Mouse (Mus musculus) forebrain, postnatal 0 days (tissue): ENCODE data around the gene Tmem39b. TPM values are rescaled to one million over a fixed set of nuclear protein-coding genes. Genes with fewer than 3 reads are reported as not detected.

Experiments used
- ATAC-seq: fragments of 200-750 bp; cut with Nextera tagmentation; 2 replicates; pipeline ENCODE4 v1.8.0; 2017; ENCODE audit warnings: mild to moderate bottlenecking, moderate library complexity
- DNase-seq: peaks from one replicate; pipeline ENCODE4 v3.0.0-alpha.2; 2015
- H3K27ac ChIP-seq: fragments of 300-500 bp; sonication (generic); 2 replicates; pipeline ENCODE4 v1.5.1; 2014; ENCODE audit warnings: low read depth, mild to moderate bottlenecking, antibody characterized with exemption, low read length, moderate library complexity, mixed read lengths
- H3K27me3 ChIP-seq: fragments of 300-500 bp; sonication (generic); 2 replicates; pipeline ENCODE4 v1.6.1; 2014; ENCODE audit warnings: mild to moderate bottlenecking, low read length, mixed read lengths; ENCODE audit not compliant: insufficient read depth
- H3K36me3 ChIP-seq: fragments of 300-500 bp; sonication (generic); 2 replicates; pipeline ENCODE4 v1.6.1; 2014; ENCODE audit warnings: mild to moderate bottlenecking, moderate library complexity; ENCODE audit not compliant: insufficient read depth
- H3K4me1 ChIP-seq: fragments of 300-500 bp; sonication (generic); 2 replicates; pipeline ENCODE4 v1.6.1; 2014; ENCODE audit warnings: antibody characterized with exemption; ENCODE audit not compliant: insufficient read depth
- H3K4me2 ChIP-seq: fragments of 300-500 bp; sonication (generic); 2 replicates; pipeline ENCODE4 v1.6.1; 2014; ENCODE audit warnings: low read depth, mild to moderate bottlenecking, moderate library complexity
- H3K4me3 ChIP-seq: fragments of 300-500 bp; sonication (generic); 2 replicates; pipeline ENCODE4 v1.5.1; 2014; ENCODE audit warnings: low read depth, low read length, mixed read lengths
- H3K9ac ChIP-seq: fragments of 300-500 bp; sonication (generic); 2 replicates; pipeline ENCODE4 v1.6.1; 2014; ENCODE audit warnings: mild to moderate bottlenecking
- H3K9me3 ChIP-seq: fragments of 300-500 bp; sonication (generic); 2 replicates; pipeline ENCODE4 v1.6.1; 2016; ENCODE audit warnings: low read length
- CTCF ChIP-seq: sonication (generic); IDR thresholded peaks from 2 replicates; pipeline ENCODE4 v1.5.1; 2016; ENCODE audit warnings: antibody characterized with exemption, control low read depth, low read depth
- WGBS: fragments of 180-500 bp; shearing (Covaris S2); extraction: QIAGEN DNeasy Blood & Tissue Kit; methylation state at CpG from one replicate; pipeline ENCODE4 v1.1.7; 2014; 5-methylcytosine and 5-hydroxymethylcytosine counted together
- microRNA-seq, 2 experiments: library from miRNA; unstranded; fragments of <30 nt; microRNA quantifications; one replicate each; pipeline ENCODE4; 2016
- polyA plus RNA-seq: library from polyadenylated mRNA; unstranded; fragments of >200 nt; fragmentation: Nextera tagmentation; extraction: Ambion mirVana; gene quantifications from 2 replicates; pipeline ENCODE4 v1.2.1, GENCODE M21; 2015
- total RNA-seq: library from RNA; depleted of rRNA; stranded (reverse); fragments of >200 nt; gene quantifications from 2 replicates; pipeline ENCODE4 v1.2.3, GENCODE M21; 2014; rRNA removed

Tmem39b gene
- total and polyA plus RNA-seq, 2 experiments from 2014 or later: 16.1 to 23.0 TPM

DNA sequence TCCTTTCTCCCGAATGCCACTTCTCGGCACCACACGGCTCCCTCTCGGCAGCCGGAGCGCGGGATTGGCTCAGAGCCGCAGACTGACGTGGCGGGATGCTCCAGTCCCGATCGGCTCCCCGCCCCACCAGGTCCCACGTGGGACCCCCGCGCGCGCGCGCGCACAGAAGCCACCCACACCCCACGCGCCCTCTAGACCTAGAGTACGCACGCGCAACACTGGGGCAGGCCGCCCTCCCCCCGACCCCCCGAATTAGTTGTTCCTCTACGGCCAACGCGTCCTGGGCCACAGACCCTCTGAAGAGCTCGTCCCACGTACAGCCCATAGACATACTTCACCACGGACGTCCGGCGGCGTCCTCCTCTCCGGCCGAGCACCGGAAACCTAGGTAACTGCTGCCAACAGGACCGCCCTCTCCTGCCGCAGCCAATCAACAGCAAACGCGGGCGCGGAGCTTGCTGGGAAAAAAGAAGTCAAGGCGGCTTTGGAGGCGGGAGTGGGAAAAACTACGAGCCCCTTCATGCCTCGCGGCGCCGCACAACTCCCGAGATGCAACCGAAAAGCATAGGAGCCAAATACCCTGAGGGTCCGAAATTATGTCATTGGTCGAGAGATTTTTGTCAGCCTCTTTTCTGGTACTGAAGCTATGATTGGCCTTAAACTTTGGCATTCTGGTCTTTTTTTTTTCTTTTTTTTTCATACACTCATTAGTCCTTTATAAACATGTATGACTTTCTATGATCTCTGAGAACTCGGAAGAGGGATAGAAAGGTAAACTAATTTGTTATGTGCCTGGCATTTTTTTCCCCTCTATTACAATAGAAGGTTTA, 55.8 kb downstream of the Tmem39b start, which contains the start of gene Txlna:
Gene Txlna (minus strand): TSS at position 428 of the 830 bp plus-strand sequence.
- Histone ChIP-seq H3K9ac (peak within 1 kb of the TSS; percentile 69), H3K4me3 (peak within 1 kb of the TSS; percentile 53), H3K27me3 (no peaks in the 10 kb centered on the region), H3K36me3 (peaks cover 37% of the 10 kb centered on the region), H3K9me3 (no peaks in the 10 kb centered on the region), H3K27ac (peak within 1 kb of the TSS; percentile 89), H3K4me2 (peak within 1 kb of the TSS; percentile 72), H3K4me1 (peaks cover 7% of the 10 kb centered on the region; the same call in 1 of the 2 replicates)
- TF ChIP-seq CTCF: no peak
- under 1% methylated on average over 60 of the region's 60 CpGs for WGBS
- peak; percentile 97 for ATAC-seq
- DNase-seq: peak; percentile 100

DNA sequence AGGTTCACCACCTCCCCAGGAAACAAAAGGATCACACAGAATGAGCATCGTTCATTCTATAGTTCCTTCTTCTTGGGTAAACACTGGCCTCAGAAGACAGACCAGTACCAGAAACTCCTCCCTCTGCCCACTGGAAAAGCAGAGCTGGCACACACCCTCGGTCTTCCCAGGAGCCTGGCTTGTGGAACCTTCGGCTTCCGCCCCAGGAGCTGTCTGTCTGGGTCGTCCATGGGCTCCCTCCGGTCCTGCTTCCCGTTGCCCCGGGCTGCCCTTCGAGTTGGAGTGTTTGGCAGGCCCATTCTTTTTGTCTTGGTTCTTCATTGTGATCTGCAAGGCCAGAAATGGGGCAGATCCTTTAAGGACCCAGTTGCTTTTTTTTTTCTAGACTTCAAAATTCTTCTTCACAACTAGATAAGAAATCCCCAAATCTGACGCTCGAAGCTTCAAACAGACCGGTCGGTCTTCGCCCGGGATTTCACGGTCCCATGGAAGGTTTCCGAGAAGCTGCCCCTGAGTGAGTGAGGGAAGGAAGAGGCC, 56.5 kb downstream of the Tmem39b start:
- Histone ChIP-seq H3K4me3 (peak overlapping the region; percentile 53), H3K9me3 (no peaks in the 10 kb centered on the region), H3K36me3 (peaks cover 34% of the 10 kb centered on the region), H3K9ac (peak overlapping the region; percentile 69), H3K27ac (peak overlapping the region; percentile 89), H3K4me2 (peak overlapping the region; percentile 72), H3K4me1 (peaks cover 7% of the 10 kb centered on the region; the same call in 1 of the 2 replicates), H3K27me3 (no peaks in the 10 kb centered on the region)
- DNase-seq (no peak), ATAC-seq (no peak)
- WGBS: 4% methylated on average over 17 of the region's 17 CpGs
- TF ChIP-seq CTCF: no peak

DNA sequence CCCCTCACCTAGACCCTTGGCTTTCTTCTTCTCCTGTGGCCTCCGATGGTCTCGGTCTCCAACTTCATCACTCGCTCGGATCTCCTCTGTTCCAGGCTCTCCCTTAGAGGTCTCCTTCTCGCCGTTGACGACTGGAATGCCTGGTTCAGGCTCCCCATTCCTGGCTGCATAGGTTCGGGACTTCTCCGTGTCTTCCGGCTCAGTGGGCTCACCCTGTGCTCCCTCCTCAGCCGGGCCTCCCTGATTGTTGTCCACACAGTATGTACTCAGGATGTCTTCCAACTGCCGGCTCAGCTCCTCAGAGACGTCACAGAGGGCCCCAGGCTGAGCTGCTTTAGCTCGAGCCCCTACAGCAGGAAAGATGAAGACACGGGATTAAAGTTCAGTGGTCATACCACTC, 57.4 kb downstream of the Tmem39b start:
- peak overlapping the region; percentile 72; the same call in 1 of the 2 replicates for H3K4me2 ChIP-seq
- H3K9ac ChIP-seq: no peak overlapping the region
- no peak for TF ChIP-seq CTCF
- H3K27me3 ChIP-seq: no peaks in the 10 kb centered on the region
- no peak overlapping the region for H3K27ac ChIP-seq
- H3K4me3 ChIP-seq: no peak overlapping the region
- ATAC-seq: no peak
- H3K9me3 ChIP-seq: no peaks in the 10 kb centered on the region
- WGBS: 83% methylated on average over 15 of the region's 15 CpGs
- peaks cover 7% of the 10 kb centered on the region; the same call in 1 of the 2 replicates for H3K4me1 ChIP-seq
- H3K36me3 ChIP-seq: peaks cover 32% of the 10 kb centered on the region
- no peak for DNase-seq

DNA sequence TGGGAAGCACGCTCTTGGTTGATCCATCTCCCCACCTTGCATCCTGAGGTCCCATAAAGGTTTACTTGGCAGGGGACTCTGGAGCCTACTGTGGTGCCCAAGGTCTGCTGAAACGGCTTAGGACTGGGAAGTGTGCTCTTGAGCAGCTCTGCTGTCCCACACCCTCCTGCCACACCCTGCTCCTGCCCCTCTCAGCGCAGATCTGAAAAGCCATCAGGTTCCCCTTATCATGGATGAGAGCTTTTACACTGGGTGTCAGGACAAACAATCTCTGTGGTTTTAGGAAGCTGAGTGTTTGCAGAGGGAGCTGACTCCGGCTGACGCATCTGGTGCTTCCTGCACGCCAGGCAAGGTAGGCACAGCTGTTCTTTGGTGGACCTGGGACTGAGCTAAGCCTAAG, 62.8 kb downstream of the Tmem39b start:
- H3K4me2 ChIP-seq: no peak overlapping the region
- ATAC-seq (no peak), DNase-seq (no peak)
- TF ChIP-seq CTCF: no peak
- H3K36me3 ChIP-seq: peaks cover 82% of the 10 kb centered on the region
- H3K9ac ChIP-seq: no peak overlapping the region
- H3K9me3 ChIP-seq: no peaks in the 10 kb centered on the region
- no peak overlapping the region for H3K27ac ChIP-seq
- H3K4me3 ChIP-seq: no peak overlapping the region
- no peaks in the 10 kb centered on the region for H3K4me1 ChIP-seq
- H3K27me3 ChIP-seq: no peaks in the 10 kb centered on the region
- 96% methylated on average over 6 of the region's 6 CpGs for WGBS

DNA sequence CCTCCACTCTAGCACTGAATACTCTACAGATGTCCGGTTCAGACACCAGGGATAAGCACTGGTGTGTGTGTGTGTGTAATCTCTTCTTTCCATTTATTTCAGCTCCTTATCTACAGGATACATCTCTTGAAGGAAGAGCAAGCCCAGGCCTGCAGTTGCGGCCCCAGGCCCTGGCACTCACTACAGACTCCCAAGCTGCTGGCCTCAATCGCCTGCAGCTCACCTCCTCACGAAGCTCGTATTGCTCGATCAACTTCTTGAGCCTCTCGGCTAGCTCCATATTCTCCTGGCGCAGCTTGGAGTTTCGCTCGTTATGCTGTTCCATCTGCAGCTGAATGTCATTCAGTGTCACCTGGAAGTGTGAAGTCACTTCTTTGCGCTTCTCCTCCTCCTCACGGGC, 64.8 kb downstream of the Tmem39b start:
- peaks cover 86% of the 10 kb centered on the region for H3K36me3 ChIP-seq
- H3K9ac ChIP-seq: no peak overlapping the region
- no peak overlapping the region for H3K4me2 ChIP-seq
- H3K27ac ChIP-seq: no peak overlapping the region
- ATAC-seq (no peak), DNase-seq (no peak)
- no peak overlapping the region for H3K4me3 ChIP-seq
- H3K9me3 ChIP-seq: no peaks in the 10 kb centered on the region
- whole genome bisulfite sequencing: 84% methylated on average over 12 of the region's 12 CpGs
- no peaks in the 10 kb centered on the region for H3K4me1 ChIP-seq
- TF ChIP-seq CTCF: no peak
- H3K27me3 ChIP-seq: no peaks in the 10 kb centered on the region

DNA sequence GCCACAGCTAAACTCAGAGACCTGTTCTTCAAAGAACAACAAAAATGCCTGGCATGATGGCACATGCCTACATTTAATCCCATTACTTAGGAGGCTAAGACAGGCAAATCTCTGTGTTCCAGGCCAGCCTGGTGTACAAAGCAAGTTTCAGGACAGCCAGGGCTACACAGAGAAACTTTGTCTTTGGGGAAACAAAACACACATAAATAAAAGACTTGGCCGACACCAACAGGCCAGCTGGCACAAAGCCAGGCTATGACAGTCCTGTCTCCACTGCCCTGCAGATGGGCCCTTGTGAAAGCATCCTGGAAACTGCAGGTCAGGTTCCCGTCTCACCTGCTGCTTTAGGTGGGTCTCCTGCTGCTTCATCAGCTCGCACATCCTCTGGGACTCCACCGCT, 65.7 kb downstream of the Tmem39b start:
- no peak overlapping the region for H3K27ac ChIP-seq
- DNase-seq (no peak), ATAC-seq (no peak)
- H3K4me3 ChIP-seq: no peak overlapping the region
- H3K27me3 ChIP-seq: no peaks in the 10 kb centered on the region
- no peak overlapping the region for H3K4me2 ChIP-seq
- peaks cover 85% of the 10 kb centered on the region for H3K36me3 ChIP-seq
- H3K9ac ChIP-seq: no peak overlapping the region
- no peaks in the 10 kb centered on the region for H3K4me1 ChIP-seq
- WGBS: 59% methylated on average over 4 of the region's 4 CpGs
- H3K9me3 ChIP-seq: no peaks in the 10 kb centered on the region
- no peak for TF ChIP-seq CTCF

Small RNAs within 50 kb of the gene (microRNA-seq; reads per million reads assigned to microRNA genes)
- gene Mir7016: 0.39 to 0.61 reads per million in 2 experiments

Other genes with a start within 250 kb of the Tmem39b start
- gene Bsdc1, start 235.3 kb downstream of the Tmem39b start, total RNA-seq: 57.0 and 61.6 TPM in 2 replicates
- 25.6 and 28.4 TPM in 2 replicates for gene Bsdc1, start 235.3 kb downstream of the Tmem39b start, polyA plus RNA-seq
- gene Tssk3, start 205.8 kb downstream of the Tmem39b start, total RNA-seq: 0.24 and 0.46 TPM in 2 replicates
- 0.62 and 0.98 TPM in 2 replicates for gene Tssk3, start 205.8 kb downstream of the Tmem39b start, polyA plus RNA-seq
- 1.8 TPM in 1 of 2 replicates, not detected in the other for gene Fam229a, start 205.6 kb downstream of the Tmem39b start, total RNA-seq
- gene Fam229a, start 205.6 kb downstream of the Tmem39b start, polyA plus RNA-seq: 1.7 and 2.6 TPM in 2 replicates
- gene Marcksl1, start 183.3 kb downstream of the Tmem39b start, total RNA-seq: 1,946 and 1,960 TPM in 2 replicates
- gene Marcksl1, start 183.3 kb downstream of the Tmem39b start, polyA plus RNA-seq: 2,276 and 2,298 TPM in 2 replicates
- gene Hdac1, start 154.1 kb downstream of the Tmem39b start, total RNA-seq: 25.6 and 30.8 TPM in 2 replicates
- 47.3 and 50.7 TPM in 2 replicates for gene Hdac1, start 154.1 kb downstream of the Tmem39b start, polyA plus RNA-seq
- 13.9 and 15.3 TPM in 2 replicates for gene Lck, start 123.2 kb downstream of the Tmem39b start, total RNA-seq
- gene Lck, start 123.2 kb downstream of the Tmem39b start, polyA plus RNA-seq: 14.9 and 17.0 TPM in 2 replicates
- gene Fam167b, start 118.3 kb downstream of the Tmem39b start, total RNA-seq: not detected in 2 replicates
- 0.23 TPM in 1 of 2 replicates, not detected in the other for gene Fam167b, start 118.3 kb downstream of the Tmem39b start, polyA plus RNA-seq
- gene Eif3i, start 96.2 kb downstream of the Tmem39b start, total RNA-seq: 255 and 301 TPM in 2 replicates
- gene Eif3i, start 96.2 kb downstream of the Tmem39b start, polyA plus RNA-seq: 226 and 261 TPM in 2 replicates
- gene Tmem234, start 96.2 kb downstream of the Tmem39b start, total RNA-seq: 151 and 155 TPM in 2 replicates
- 215 and 218 TPM in 2 replicates for gene Tmem234, start 96.2 kb downstream of the Tmem39b start, polyA plus RNA-seq
- 3.0 TPM in 1 of 2 replicates, not detected in the other for gene Dcdc2b, start 82.6 kb downstream of the Tmem39b start, total RNA-seq
- 3.6 and 4.5 TPM in 2 replicates for gene Dcdc2b, start 82.6 kb downstream of the Tmem39b start, polyA plus RNA-seq
- 25.9 and 31.5 TPM in 2 replicates for gene Iqcc, start 77.7 kb downstream of the Tmem39b start, total RNA-seq
- gene Iqcc, start 77.7 kb downstream of the Tmem39b start, polyA plus RNA-seq: 21.4 and 24.7 TPM in 2 replicates
- 89.2 and 120 TPM in 2 replicates for gene Ccdc28b, start 72.9 kb downstream of the Tmem39b start, total RNA-seq
- 144 and 146 TPM in 2 replicates for gene Ccdc28b, start 72.9 kb downstream of the Tmem39b start, polyA plus RNA-seq
- 39.1 and 45.0 TPM in 2 replicates for gene Txlna, start 55.8 kb downstream of the Tmem39b start, total RNA-seq
- gene Txlna, start 55.8 kb downstream of the Tmem39b start, polyA plus RNA-seq: 22.4 and 28.4 TPM in 2 replicates
- 52.8 and 60.5 TPM in 2 replicates for gene Kpna6, start 24.1 kb downstream of the Tmem39b start, total RNA-seq
- 9.8 and 11.2 TPM in 2 replicates for gene Kpna6, start 24.1 kb downstream of the Tmem39b start, polyA plus RNA-seq
- 108 and 128 TPM in 2 replicates for gene Khdrbs1, start 45.5 kb upstream of the Tmem39b start, total RNA-seq
- gene Khdrbs1, start 45.5 kb upstream of the Tmem39b start, polyA plus RNA-seq: 90.5 and 105 TPM in 2 replicates
- gene Ptp4a2, start 114.4 kb upstream of the Tmem39b start, total RNA-seq: 123 and 131 TPM in 2 replicates
- gene Ptp4a2, start 114.4 kb upstream of the Tmem39b start, polyA plus RNA-seq: 252 and 270 TPM in 2 replicates
- gene Spocd1, start 232.4 kb upstream of the Tmem39b start, total RNA-seq: not detected in 2 replicates
- gene Spocd1, start 232.4 kb upstream of the Tmem39b start, polyA plus RNA-seq: 0.05 TPM in 1 of 2 replicates, not detected in the other